Mouse (Mus musculus): ENCODE data around the gene Ikzf2. TPM values are rescaled to one million over a fixed set of nuclear protein-coding genes. Genes with fewer than 3 reads are reported as not detected.

The Ikzf2 gene
- polyA plus RNA-seq, 2 experiments from 2014 or later: 457 to 622 TPM

GRCm38 (mm10) chr1:69659779-69660178 is 27.3 kb downstream of the Ikzf2 start:
- no peak for ATAC-seq

DNA sequence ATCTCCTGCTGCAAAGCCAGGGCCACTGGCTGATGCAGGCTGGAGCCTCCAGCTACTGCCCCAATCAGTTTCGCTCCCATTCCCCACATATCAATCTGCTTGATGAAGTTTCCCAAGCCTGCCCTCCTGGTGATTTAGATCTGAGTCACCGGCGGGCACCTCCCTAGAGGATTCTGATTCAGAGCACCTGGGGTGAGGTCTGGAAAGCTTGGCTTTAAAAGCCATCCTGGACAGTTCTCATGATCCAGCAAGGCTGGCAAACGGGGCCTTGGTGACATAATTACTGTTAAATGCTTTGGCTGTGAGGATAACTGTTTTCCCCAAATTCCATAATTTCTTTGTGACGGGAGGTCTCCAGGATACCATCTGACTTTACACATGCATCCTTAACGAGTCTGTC is 29.0 kb downstream of the Ikzf2 start:
- no peak for ATAC-seq

DNA sequence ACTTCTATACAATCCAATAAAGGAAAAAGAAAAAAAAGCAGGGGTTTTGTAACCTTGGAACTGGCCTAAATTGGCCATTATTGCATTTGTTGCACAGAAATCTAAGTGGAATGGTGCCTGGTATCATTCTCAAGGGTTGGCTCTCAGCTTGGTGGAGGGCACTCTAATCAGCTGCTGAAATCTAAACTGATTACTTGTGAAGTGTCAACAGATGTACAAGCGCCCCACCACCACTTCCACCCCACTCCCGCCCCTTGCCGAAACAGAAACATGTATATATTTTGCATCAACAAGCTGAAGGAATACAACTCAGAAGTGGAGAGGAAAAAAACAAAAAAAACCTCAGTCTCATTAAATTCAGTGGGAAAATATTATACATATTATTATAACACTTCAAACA is 29.6 kb downstream of the Ikzf2 start:
- ATAC-seq: peak; percentile 48

GRCm38 (mm10) chr1:69656929-69657328 is 30.1 kb downstream of the Ikzf2 start:
- peak; percentile 14 for ATAC-seq

DNA sequence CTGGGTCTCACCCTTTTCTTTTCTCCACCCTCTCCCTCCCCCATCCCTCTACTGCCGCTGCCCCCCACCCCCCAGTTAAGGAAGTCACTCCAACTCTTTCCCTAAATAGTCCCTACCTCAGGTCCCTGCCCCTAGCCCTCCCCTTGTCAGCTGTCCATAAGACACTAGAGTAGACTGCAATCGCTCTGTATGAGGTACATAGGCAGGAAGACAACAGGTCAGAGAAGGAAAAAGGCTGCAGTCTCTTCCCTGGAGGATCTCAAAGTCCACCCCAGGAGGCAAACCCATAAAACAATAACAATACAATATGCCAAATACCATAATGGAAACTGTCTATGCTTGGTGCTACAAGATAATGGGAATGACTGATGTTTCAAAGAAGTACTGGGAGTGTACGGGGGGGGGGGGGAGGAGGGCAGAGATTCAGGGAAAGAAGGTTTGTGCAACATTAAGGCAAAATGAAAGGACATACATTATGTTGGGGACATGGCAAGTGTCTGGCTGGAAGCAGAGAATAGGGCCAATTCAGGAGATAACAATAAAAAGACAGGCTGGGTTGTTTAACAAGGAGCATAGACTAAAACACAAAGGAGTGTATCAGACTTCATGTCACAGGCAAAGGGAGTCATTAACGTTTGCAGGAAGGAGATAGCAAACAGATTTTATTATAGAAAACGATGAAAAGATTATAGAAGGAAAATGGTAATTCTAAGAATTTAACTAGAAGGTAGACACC is 30.8 kb downstream of the Ikzf2 start:
- ATAC-seq: no peak

DNA sequence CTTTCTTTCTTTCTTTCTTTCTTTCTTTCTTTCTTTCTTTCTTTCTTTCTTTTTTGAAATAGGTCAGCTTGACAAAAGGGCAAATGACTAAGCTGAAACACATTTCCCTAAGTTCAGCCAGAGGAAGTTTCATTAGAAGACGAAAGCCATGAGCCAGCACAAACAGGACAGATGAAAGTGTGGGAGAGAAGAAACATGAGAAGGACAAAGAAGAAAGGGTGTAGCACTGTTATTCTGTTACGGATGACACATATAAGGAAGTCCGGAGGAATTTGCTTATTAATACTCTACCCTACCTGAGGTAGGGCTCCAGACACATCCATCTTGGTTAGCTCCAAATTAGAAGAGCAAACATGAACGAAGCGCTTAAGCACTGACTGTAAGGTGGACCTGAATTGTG is 31.7 kb downstream of the Ikzf2 start:
- ATAC-seq: no peak

DNA sequence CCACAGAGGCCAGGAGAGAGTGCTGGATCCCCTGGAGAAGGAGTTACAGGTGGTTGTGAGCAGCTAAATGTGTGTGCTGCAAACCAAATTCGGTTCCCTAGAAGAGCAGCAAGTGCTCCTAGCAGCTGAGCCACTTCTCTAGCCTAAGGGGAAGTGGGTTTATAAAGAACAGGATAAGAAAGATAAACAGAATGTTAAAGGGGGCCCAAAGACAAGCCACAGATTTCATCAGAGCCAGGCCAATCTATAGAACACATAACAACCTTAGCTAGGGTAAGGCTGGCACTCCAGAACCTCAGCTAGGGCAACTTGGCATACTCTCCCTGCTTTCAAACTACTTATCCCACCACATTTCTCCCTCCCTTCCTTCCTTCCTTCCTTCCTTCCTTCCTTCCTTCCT is 32.1 kb downstream of the Ikzf2 start:
- no peak for ATAC-seq

- peak; percentile 31 for ATAC-seq
Measured at GRCm38 (mm10) chr1:69653419-69653818, 33.6 kb downstream of the Ikzf2 start.

GRCm38 (mm10) chr1:69643138-69643537 is 43.9 kb downstream of the Ikzf2 start:
- ATAC-seq: no peak

DNA sequence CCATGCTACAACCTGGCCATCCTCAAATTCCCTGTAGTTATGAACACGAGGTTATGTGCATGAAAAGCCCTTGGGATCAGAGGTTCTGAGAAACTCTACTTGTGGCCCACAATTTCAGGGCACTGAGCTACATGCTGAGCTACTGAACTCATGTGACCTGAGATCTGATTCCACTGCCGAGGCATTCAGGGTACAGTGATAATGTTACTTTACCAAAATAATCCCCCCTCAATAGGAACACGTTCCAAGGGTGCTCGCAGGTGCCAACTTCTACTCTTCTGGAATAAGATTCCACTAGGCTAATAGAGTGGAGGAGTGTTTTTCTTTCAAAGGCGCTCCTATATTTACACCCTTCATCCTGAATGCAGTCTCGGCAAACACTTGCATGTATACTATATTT is 45.1 kb downstream of the Ikzf2 start:
- ATAC-seq: no peak

DNA sequence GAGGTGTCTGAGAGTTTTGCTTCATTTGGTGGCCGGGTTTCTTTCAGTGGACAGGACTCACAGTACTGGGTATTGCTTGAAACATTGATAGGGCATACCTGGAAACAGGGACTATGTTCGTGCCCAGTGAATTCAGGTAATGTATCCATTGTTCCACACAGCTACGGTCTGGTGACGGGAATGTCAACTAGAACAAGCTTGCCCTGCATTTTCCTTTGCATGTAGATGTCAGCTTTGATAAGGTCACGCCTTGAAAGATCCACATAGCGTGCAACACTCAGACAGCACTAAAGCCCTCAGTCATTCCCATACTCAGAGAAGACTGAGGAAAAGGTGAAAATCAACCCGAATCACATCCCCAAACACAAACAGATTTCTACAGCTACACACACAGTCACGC is 48.7 kb downstream of the Ikzf2 start:
- peak; percentile 19 for ATAC-seq

- ATAC-seq: peak; percentile 11
Measured at GRCm38 (mm10) chr1:69637907-69638306, 49.1 kb downstream of the Ikzf2 start.

DNA sequence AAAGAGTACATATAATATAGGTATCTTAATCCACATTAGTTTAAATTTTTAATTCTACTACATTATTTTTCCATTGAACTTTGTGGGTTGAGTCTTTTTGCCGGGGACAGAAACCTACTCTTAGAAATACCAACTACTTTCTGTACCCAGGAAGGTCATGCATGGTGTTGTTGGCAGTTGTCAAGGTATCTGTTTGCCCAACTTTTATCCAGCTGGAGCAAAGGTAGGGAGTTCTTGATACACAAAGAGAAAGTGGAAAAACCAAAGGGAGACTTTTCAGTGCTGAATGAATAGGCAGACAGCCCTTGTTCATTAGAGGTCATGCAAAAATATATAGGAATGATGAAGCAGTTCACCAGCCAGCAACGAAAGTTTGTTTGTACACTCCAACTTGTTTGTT is 52.8 kb downstream of the Ikzf2 start:
- ATAC-seq: no peak

DNA sequence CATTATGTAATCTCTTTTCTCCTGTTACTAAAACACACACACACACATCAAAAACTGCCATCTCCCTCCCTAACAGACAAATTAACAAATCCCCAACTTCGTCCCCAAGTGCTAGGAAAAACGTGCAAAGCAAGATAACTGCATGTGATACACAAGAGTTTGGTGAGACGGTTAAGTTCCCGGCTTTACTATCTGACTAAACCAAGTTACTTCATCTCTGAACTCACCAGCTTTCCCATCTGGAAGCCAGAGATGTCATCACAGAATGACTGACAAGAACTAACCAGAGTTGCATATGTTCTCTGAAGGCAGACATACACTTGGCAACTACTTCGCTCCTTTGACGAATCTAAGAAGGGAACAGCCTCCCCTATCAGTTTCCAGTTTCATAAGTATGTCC is 56.5 kb downstream of the Ikzf2 start:
- ATAC-seq: no peak

DNA sequence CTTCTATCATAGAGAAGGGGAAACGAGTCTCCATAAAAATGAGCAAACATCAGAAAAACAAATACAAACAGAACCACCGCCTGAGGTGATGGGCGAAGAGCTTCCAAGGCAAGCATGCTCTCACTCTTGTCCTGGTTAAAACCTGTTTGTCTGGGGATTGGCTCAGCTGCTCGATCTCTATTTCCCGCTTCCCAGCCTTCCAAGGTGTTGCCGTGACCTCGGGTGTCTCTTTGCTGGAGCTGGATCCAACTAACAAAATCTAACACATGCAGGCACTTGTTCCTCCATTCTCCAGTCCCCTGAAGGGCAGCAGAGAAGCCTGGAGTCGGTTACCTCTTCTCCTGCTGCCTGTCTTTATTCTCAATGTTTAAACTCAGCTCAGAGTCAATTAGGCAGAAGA is 57.5 kb downstream of the Ikzf2 start:
- no peak for ATAC-seq

DNA sequence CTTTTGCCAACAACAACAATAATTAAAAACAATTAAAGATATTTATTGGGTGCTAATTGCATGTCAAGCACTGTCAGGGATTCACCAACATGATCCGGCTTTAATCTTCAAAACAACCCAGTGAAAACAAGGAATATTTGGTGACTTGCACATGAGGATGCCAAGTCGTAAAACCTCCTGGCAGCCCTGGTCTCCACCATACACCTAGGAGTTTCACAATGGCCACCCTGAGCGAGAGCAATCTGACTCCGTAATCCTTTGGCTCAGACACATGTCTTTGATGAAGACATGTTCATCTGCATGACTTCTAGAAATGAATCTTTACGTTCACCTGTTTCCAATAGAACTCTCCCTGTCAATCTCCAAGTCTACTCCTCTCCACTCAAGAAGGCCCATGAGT is 75.0 kb downstream of the Ikzf2 start:
- no peak for ATAC-seq

DNA sequence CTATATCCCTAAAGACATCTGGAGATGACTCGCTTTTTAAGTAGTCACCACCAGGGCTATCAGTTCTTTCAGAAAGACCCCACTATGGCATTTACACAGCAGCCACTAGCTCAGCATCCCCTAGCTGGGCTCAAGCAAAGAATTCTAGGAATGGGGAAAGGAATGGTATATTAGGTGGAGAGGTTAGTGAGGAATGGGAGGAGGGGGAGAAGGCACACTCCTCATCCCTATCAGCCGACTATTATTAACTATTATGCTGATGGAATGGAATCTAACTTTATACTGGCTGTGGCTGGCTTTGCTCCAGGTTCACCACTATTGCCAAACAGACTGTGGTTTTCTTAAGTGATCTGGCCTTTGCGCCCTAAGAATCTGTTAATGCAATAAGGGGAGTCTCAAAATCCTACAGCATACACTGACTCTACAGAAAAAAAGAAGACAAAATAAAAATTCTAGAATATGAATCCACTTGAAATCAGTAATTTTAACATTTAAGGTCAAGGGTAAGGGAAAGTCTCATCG is 75.8 kb downstream of the Ikzf2 start:
- ATAC-seq: no peak

GRCm38 (mm10) chr1:69610791-69611190 is 76.3 kb downstream of the Ikzf2 start:
- no peak for ATAC-seq

GRCm38 (mm10) chr1:69608846-69609245 is 78.2 kb downstream of the Ikzf2 start:
- no peak for ATAC-seq

GRCm38 (mm10) chr1:69606844-69607243 is 80.2 kb downstream of the Ikzf2 start:
- no peak for ATAC-seq

GRCm38 (mm10) chr1:69604213-69604612 is 82.8 kb downstream of the Ikzf2 start:
- ATAC-seq: no peak

GRCm38 (mm10) chr1:69600954-69601353 is 86.1 kb downstream of the Ikzf2 start:
- peak; percentile 26 for ATAC-seq

DNA sequence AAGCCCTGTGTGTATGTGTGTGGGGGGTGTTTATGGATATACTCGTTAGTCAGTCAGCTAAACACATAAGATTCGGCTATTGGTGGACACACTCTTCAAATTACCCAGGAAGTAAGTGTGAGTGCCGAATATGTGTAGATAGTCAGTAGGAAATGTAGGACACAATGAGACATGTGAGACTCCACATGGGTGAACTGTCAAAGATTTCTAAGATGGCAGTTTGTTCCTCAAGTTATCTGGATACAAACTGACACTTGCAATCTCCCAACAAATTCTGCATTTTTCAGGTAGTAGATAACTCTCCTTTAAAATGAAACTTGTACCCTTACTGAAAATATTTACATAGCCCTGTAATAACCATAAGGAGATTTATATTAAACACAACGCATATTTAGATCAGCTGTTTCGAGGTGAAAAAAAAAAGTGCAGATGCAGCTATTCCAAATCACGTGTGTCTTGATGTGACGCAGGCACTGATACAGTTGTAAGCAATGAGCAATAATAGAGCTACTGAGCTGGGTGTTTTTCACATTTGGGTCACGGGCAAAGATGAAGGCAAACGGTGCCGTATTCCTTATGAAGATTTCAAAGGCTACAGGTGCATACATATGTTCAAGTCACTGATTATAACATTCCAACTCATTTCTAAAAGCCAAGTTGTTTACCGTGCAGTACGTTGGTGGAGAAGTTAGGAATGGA is 87.8 kb downstream of the Ikzf2 start:
- ATAC-seq: peak; percentile 36

- ATAC-seq: no peak
Measured at GRCm38 (mm10) chr1:69591889-69592288, 95.2 kb downstream of the Ikzf2 start.
